In the genomic region with DNA sequence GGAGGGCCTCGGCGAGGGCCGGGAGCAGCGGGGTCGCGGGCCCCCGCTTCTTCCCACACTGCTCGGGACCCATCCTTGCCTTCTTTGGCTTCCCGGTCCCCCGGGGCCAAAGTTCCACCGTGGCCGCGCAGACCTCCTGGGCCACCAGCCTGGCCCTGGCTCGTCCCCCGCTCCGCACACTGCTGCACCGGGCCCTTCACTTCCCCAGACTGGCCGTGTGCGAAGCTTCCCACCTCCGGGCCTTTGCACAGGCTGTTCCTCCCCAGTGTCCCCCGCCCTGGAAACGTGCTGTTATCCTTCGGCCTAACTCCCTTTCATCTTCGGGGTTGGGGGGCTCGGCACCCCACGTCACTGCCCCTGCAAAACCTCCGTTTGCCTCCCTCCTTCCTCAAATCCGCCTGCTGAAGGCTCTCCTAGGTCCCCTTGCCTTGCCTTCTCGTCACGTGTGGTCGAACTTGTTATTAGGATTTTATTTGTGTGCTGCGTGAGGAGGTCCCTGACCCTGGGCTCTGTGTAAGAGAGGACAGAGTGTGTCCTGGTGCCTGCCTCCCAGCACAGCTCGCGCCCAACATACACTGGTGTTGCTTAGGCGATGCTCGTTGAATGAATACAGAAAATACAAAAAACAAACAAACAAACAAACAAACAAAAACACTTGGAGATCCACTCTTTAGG, we compare ENCODE assay signal across 9 mouse cellular contexts. TPM values are rescaled to one million over a fixed set of nuclear protein-coding genes. Genes with fewer than 3 reads are reported as not detected.
DNase-seq lines count a peak whose midpoint lies in the region; ATAC-seq and TF ChIP-seq lines count a peak whose summit lies in the region.
"Had no signal": no experiment of that assay in that cellular context is flagged by ENCODE, and none has a peak within 500 bp of the region (broad histone marks: within the 10 kb centered on the region; RNA-seq: fewer than 3 reads in every experiment).

No protein-coding gene starts in this region.

- peak; percentile 43 for DNase-seq in gastrocnemius, postnatal 10 days
- DNase-seq in gastrocnemius, postnatal 14 days: no peak
- DNase-seq in CD4-positive, CD25-positive, alpha-beta regulatory T cell, adult 2 months (ENCODE audit: low read depth, low spot score): peak; percentile 47
- DNase-seq in heart, postnatal 0 days (ENCODE audit: low spot score): no peak
- no peak for DNase-seq in limb, embryonic 14.5 days (ENCODE audit: low spot score)
- DNase-seq in left cerebral cortex, adult 8-10 months (ENCODE audit: low spot score in 2 of 2): no peak

- peak; percentile 25 for ATAC-seq in heart, postnatal 0 days (ENCODE audit: insufficient read depth, low read depth)
- peak; percentile 35 for ATAC-seq in limb, embryonic 14.5 days (ENCODE audit: low FRiP score, low read depth)
- ATAC-seq in monocyte, adult 5-6 weeks (replicated peaks; ENCODE audit: insufficient number of reproducible peaks, low FRiP score, low TSS enrichment, poor library complexity, severe bottlenecking): 0 out of 2 replicates have a peak, but pooled peaks have one; percentile 4

- no peak for TF ChIP-seq EP300 in heart, postnatal 0 days (IDR thresholded peaks at IDR 0.05; ENCODE audit: low read depth)

- peaks cover 12% of the 10 kb centered on the region for H3K36me3 ChIP-seq in heart, postnatal 0 days (replicated peaks; ENCODE audit: control insufficient read depth, insufficient read depth, low read length)
- peaks cover 13% of the 10 kb centered on the region for H3K36me3 ChIP-seq in limb, embryonic 14.5 days (ENCODE audit: control insufficient read depth, insufficient read depth, low read length)

- intact Hi-C loops in gastrocnemius, postnatal 14 days (cut with DNase I; ENCODE audit: low total_unique reads): no loop called here

- TF ChIP-seq CTCF in cortical plate, adult 2 months (IDR thresholded peaks at IDR 0.05; ENCODE audit: extremely low read depth, insufficient read depth, low read length): no peak
- TF ChIP-seq CTCF in heart, postnatal 0 days (IDR thresholded peaks at IDR 0.05; ENCODE audit: low read depth): no peak

- no peaks in the 10 kb centered on the region for H3K4me1 ChIP-seq in cortical plate, adult 2 months (ENCODE audit: control insufficient read depth, insufficient read depth, low read length)
- H3K4me1 ChIP-seq in heart, postnatal 0 days (ENCODE audit: control insufficient read depth, insufficient read depth): peaks cover 12% of the 10 kb centered on the region; the same call in 1 of the 2 replicates
- H3K4me1 ChIP-seq in limb, embryonic 14.5 days (ENCODE audit: control insufficient read depth, insufficient read depth, low read length): peaks cover 9% of the 10 kb centered on the region; the same call in 1 of the 2 replicates

- H3K27ac ChIP-seq in cortical plate, adult 2 months (ENCODE audit: insufficient read depth, low read length): no peak overlapping the region
- H3K27ac ChIP-seq in heart, postnatal 0 days (ENCODE audit: low read depth): peak overlapping the region; percentile 36
- no peak overlapping the region for H3K27ac ChIP-seq in limb, embryonic 14.5 days (replicated peaks; ENCODE audit: low read depth, low read length)

- peak overlapping the region; percentile 92 for H3K4me3 ChIP-seq in cortical plate, adult 2 months (ENCODE audit: insufficient read depth, low read length)
- peak overlapping the region; percentile 88 for H3K4me3 ChIP-seq in heart, postnatal 0 days (ENCODE audit: low read depth, low read length)
- peak overlapping the region; percentile 75 for H3K4me3 ChIP-seq in limb, embryonic 14.5 days (replicated peaks; ENCODE audit: low read length)

- H3K4me2 ChIP-seq in heart, postnatal 0 days (ENCODE audit: low read depth, low read length): peak overlapping the region; percentile 92
- peak overlapping the region; percentile 62 for H3K4me2 ChIP-seq in limb, embryonic 14.5 days (replicated peaks; ENCODE audit: low read depth, low read length, severe bottlenecking)

- peaks cover 40% of the 10 kb centered on the region for H3K27me3 ChIP-seq in heart, postnatal 0 days (ENCODE audit: control insufficient read depth, insufficient read depth, low read length)
- peaks cover 32% of the 10 kb centered on the region for H3K27me3 ChIP-seq in limb, embryonic 14.5 days (ENCODE audit: control insufficient read depth, insufficient read depth, low read length)

- H3K9ac ChIP-seq in heart, postnatal 0 days (replicated peaks; ENCODE audit: low read depth, low read length): peak overlapping the region; percentile 88
- H3K9ac ChIP-seq in limb, embryonic 14.5 days (ENCODE audit: low read depth, low read length, severe bottlenecking): peak overlapping the region; percentile 86

- H3K9me3 ChIP-seq in heart, postnatal 0 days (replicated peaks; ENCODE audit: control insufficient read depth, low read length): no peaks in the 10 kb centered on the region
- no peaks in the 10 kb centered on the region for H3K9me3 ChIP-seq in limb, embryonic 14.5 days (ENCODE audit: control insufficient read depth, low read length)

- TF ChIP-seq POLR2A in cortical plate, adult 2 months (IDR thresholded peaks at IDR 0.05; ENCODE audit: extremely low read depth, insufficient read depth, low read length): no peak
- no peak for TF ChIP-seq POLR2A in limb, embryonic 14.5 days (IDR thresholded peaks at IDR 0.05; ENCODE audit: borderline replicate concordance, extremely low read depth, insufficient read depth, insufficient read length)

- WGBS in heart, postnatal 0 days: 2% methylated on average over 31 of the region's 36 CpGs
- WGBS in limb, embryonic 14.5 days: 2% methylated on average over 25 of the region's 36 CpGs

RNA-seq across cellular contexts. Expression of a gene that starts 0.5 kb away (rescaled TPM):
- 10 to 100 TPM; 39.9 to 45.0 TPM for total RNA-seq in gastrocnemius, postnatal 10 days (2021)
- 10 to 100 TPM; 38.2 to 41.1 TPM for total RNA-seq in gastrocnemius, postnatal 14 days (2021)
- polyA plus RNA-seq in cortical plate, adult 2 months (2012; rRNA removed): 113 and 118 TPM in 2 replicates
- total RNA-seq in heart, postnatal 0 days (2014; rRNA removed; ENCODE audit: low replicate concordance): 68.8 and 72.0 TPM in 2 replicates
- 14.6 and 16.7 TPM in 2 replicates for polyA plus RNA-seq in heart, postnatal 0 days (2015; fragmentation: Nextera tagmentation; extraction: Ambion mirVana)
- polyA plus RNA-seq in limb, embryonic 14.5 days (2012; rRNA removed): 97.0 and 113 TPM in 2 replicates
- 23.0 and 27.5 TPM in 2 replicates for polyA plus RNA-seq in limb, embryonic 14.5 days (2014; fragmentation: Nextera tagmentation; extraction: Ambion mirVana)
- total RNA-seq in monocyte, adult 5-6 weeks (2017): 23.9 to 51.1 TPM (median 38.5 TPM) in 3 replicates
- 100 to 1,000 TPM; 104 to 113 (median 111) TPM for total RNA-seq in left cerebral cortex, adult 8-10 months (2022)

RNA-seq across cellular contexts. Expression of a gene that starts 1.4 kb away (rescaled TPM):
- under 1 TPM in 1 of 2 experiments, not detected in 1; 0.16 TPM for total RNA-seq in gastrocnemius, postnatal 10 days (2021)
- total RNA-seq in gastrocnemius, postnatal 14 days (2021): not detected
- not detected in 2 replicates for polyA plus RNA-seq in cortical plate, adult 2 months (2012; rRNA removed)
- total RNA-seq in heart, postnatal 0 days (2014; rRNA removed; ENCODE audit: low replicate concordance): not detected in 2 replicates
- 0.11 TPM in 1 of 2 replicates, not detected in the other for polyA plus RNA-seq in heart, postnatal 0 days (2015; fragmentation: Nextera tagmentation; extraction: Ambion mirVana)
- 5.3 and 6.7 TPM in 2 replicates for polyA plus RNA-seq in limb, embryonic 14.5 days (2012; rRNA removed)
- polyA plus RNA-seq in limb, embryonic 14.5 days (2014; fragmentation: Nextera tagmentation; extraction: Ambion mirVana): 3.1 and 3.2 TPM in 2 replicates
- total RNA-seq in monocyte, adult 5-6 weeks (2017): not detected in 3 replicates
- not detected for total RNA-seq in left cerebral cortex, adult 8-10 months (2022)
- total RNA-seq: adrenal gland, adult 18-20 months had no signal

RNA-seq across cellular contexts. Expression of a gene that starts 20.9 kb away (rescaled TPM):
- total RNA-seq in gastrocnemius, postnatal 10 days (2021): 10 to 100 TPM; 20.4 to 24.0 TPM
- 10 to 100 TPM; 14.9 to 18.6 TPM for total RNA-seq in gastrocnemius, postnatal 14 days (2021)
- polyA plus RNA-seq in cortical plate, adult 2 months (2012; rRNA removed): 27.2 and 28.5 TPM in 2 replicates
- 50.0 and 51.3 TPM in 2 replicates for total RNA-seq in heart, postnatal 0 days (2014; rRNA removed; ENCODE audit: low replicate concordance)
- 7.1 and 7.3 TPM in 2 replicates for polyA plus RNA-seq in heart, postnatal 0 days (2015; fragmentation: Nextera tagmentation; extraction: Ambion mirVana)
- polyA plus RNA-seq in limb, embryonic 14.5 days (2012; rRNA removed): 36.1 and 46.8 TPM in 2 replicates
- polyA plus RNA-seq in limb, embryonic 14.5 days (2014; fragmentation: Nextera tagmentation; extraction: Ambion mirVana): 34.2 and 37.3 TPM in 2 replicates
- total RNA-seq in monocyte, adult 5-6 weeks (2017): 7.1 to 10.5 TPM (median 7.8 TPM) in 3 replicates
- total RNA-seq in left cerebral cortex, adult 8-10 months (2022): 10 to 100 TPM; 51.2 to 54.1 (median 53.2) TPM

RNA-seq across cellular contexts. Expression of a gene that starts 29.8 kb away (rescaled TPM):
- total RNA-seq in gastrocnemius, postnatal 10 days (2021): not detected
- total RNA-seq in gastrocnemius, postnatal 14 days (2021): not detected
- polyA plus RNA-seq in cortical plate, adult 2 months (2012; rRNA removed): 0.10 and 0.17 TPM in 2 replicates
- not detected in 2 replicates for total RNA-seq in heart, postnatal 0 days (2014; rRNA removed; ENCODE audit: low replicate concordance)
- not detected in 2 replicates for polyA plus RNA-seq in heart, postnatal 0 days (2015; fragmentation: Nextera tagmentation; extraction: Ambion mirVana)
- 0.04 and 0.12 TPM in 2 replicates for polyA plus RNA-seq in limb, embryonic 14.5 days (2012; rRNA removed)
- not detected in 2 replicates for polyA plus RNA-seq in limb, embryonic 14.5 days (2014; fragmentation: Nextera tagmentation; extraction: Ambion mirVana)
- not detected in 3 replicates for total RNA-seq in monocyte, adult 5-6 weeks (2017)
- under 1 TPM in 3 of 4 experiments, not detected in 1; 0.24 to 0.79 (median 0.32) TPM for total RNA-seq in left cerebral cortex, adult 8-10 months (2022)
- total RNA-seq: adrenal gland, adult 18-20 months had no signal

RNA-seq across cellular contexts. Expression of a gene that starts 33.7 kb away (rescaled TPM):
- total RNA-seq in gastrocnemius, postnatal 10 days (2021): 1 to 10 TPM; 2.0 to 3.5 TPM
- total RNA-seq in gastrocnemius, postnatal 14 days (2021): 1 to 10 TPM; 2.2 to 3.7 TPM
- 49.7 and 50.8 TPM in 2 replicates for polyA plus RNA-seq in cortical plate, adult 2 months (2012; rRNA removed)
- total RNA-seq in heart, postnatal 0 days (2014; rRNA removed; ENCODE audit: low replicate concordance): 0.08 and 0.34 TPM in 2 replicates
- polyA plus RNA-seq in heart, postnatal 0 days (2015; fragmentation: Nextera tagmentation; extraction: Ambion mirVana): 0.79 and 1.2 TPM in 2 replicates
- 13.6 and 19.3 TPM in 2 replicates for polyA plus RNA-seq in limb, embryonic 14.5 days (2012; rRNA removed)
- polyA plus RNA-seq in limb, embryonic 14.5 days (2014; fragmentation: Nextera tagmentation; extraction: Ambion mirVana): 5.3 and 5.7 TPM in 2 replicates
- 0.75 to 2.1 TPM in 2 of 3 replicates, not detected in the other for total RNA-seq in monocyte, adult 5-6 weeks (2017)
- 10 to 100 TPM; 54.2 to 60.5 (median 57.6) TPM for total RNA-seq in left cerebral cortex, adult 8-10 months (2022)

Comparison
In these comparisons a context has a peak if more than half of its experiments do, and no peak if none do; other contexts are left out.
1. DNase-seq: peak in gastrocnemius, postnatal 10 days (single experiment) and CD4-positive, CD25-positive, alpha-beta regulatory T cell, adult 2 months (single experiment); none in gastrocnemius, postnatal 14 days (single experiment), heart, postnatal 0 days (single experiment), limb, embryonic 14.5 days (single experiment) and left cerebral cortex, adult 8-10 months (0 of 2).
2. Peak in every context shown above with its lines, with median percentiles within 50 percentile points of each other: H3K4me3 ChIP-seq and ATAC-seq.